Mouse (Mus musculus) ES-Bruce4 (cell line): ENCODE results near the gene Olfr1134.
"Not testable (repeated sequence)": the region's sequence is repeated elsewhere in the genome, so short reads cannot be mapped to it uniquely, and the experiment has no call there.

ENCODE experiments used
- CTCF ChIP-seq: IDR thresholded peaks from one replicate; pipeline ENCODE4 v1.8.1; 2011; ENCODE audit warnings: low read depth, low read length
- EP300 ChIP-seq: IDR thresholded peaks from 2 replicates; pipeline ENCODE4 v1.6.1; 2011; ENCODE audit warnings: low read depth, low read length; ENCODE audit not compliant: insufficient read depth

- TF ChIP-seq EP300, CTCF: not testable (repeated sequence)
Measured at GRCm38 (mm10) chr2:87605912-87606311, 52.3 kb downstream of the Olfr1134 start, which contains the start of gene Olfr1130.
